Comparison of ENCODE assay signal across 27 mouse cellular contexts in genomic region chr2:178169983-178170382, GRCm38 (mm10). TPM values are rescaled to one million over a fixed set of nuclear protein-coding genes. Genes with fewer than 3 reads are reported as not detected.
DNase-seq lines count a peak whose midpoint lies in the region; ATAC-seq and TF ChIP-seq lines count a peak whose summit lies in the region.
"Had no signal": no experiment of that assay in that cellular context is flagged by ENCODE, and none has a peak within 500 bp of the region (broad histone marks: within the 10 kb centered on the region; RNA-seq: fewer than 3 reads in every experiment).

No protein-coding gene starts in this region.

- H3K9ac ChIP-seq in midbrain, embryonic 14.5 days (replicated peaks; ENCODE audit: low read length) = no peak overlapping the region
- H3K9ac ChIP-seq in midbrain, postnatal 0 days (replicated peaks; ENCODE audit: low read length, poor library complexity, severe bottlenecking) = peak overlapping the region; percentile 33; the same call in 1 of the 2 replicates
- no peak overlapping the region for H3K9ac ChIP-seq in midbrain, embryonic 15.5 days
- H3K9ac ChIP-seq: embryonic facial prominence, embryonic 12.5 days; embryonic facial prominence, embryonic 15.5 days; forebrain, postnatal 0 days; hindbrain, embryonic 12.5 days; hindbrain, embryonic 15.5 days had no signal

- H3K4me2 ChIP-seq in midbrain, embryonic 14.5 days (ENCODE audit: low read length) = no peak overlapping the region
- H3K4me2 ChIP-seq in midbrain, postnatal 0 days (ENCODE audit: low read depth, low read length, poor library complexity, severe bottlenecking) = no peak overlapping the region
- no peak overlapping the region for H3K4me2 ChIP-seq in midbrain, embryonic 15.5 days
- H3K4me2 ChIP-seq: embryonic facial prominence, embryonic 12.5 days; embryonic facial prominence, embryonic 15.5 days; heart, embryonic 11.5 days; hindbrain, embryonic 12.5 days; hindbrain, embryonic 15.5 days had no signal

- H3K4me3 ChIP-seq in midbrain, embryonic 10.5 days = no peak overlapping the region
- no peak overlapping the region for H3K4me3 ChIP-seq in midbrain, embryonic 14.5 days (replicated peaks; ENCODE audit: low read depth, low read length)
- no peak overlapping the region for H3K4me3 ChIP-seq in midbrain, postnatal 0 days (ENCODE audit: low read depth, low read length)
- no peak overlapping the region for H3K4me3 ChIP-seq in midbrain, embryonic 15.5 days
- H3K4me3 ChIP-seq: embryonic facial prominence, embryonic 12.5 days; embryonic facial prominence, embryonic 15.5 days; gastrocnemius, adult 2 months; hindbrain, embryonic 12.5 days; hindbrain, embryonic 15.5 days had no signal

- no peaks in the 10 kb centered on the region for H3K27me3 ChIP-seq in midbrain, embryonic 10.5 days (ENCODE audit: low read depth, poor library complexity, severe bottlenecking)
- no peaks in the 10 kb centered on the region for H3K27me3 ChIP-seq in midbrain, embryonic 14.5 days (ENCODE audit: control insufficient read depth, insufficient read depth, low read length)
- no peaks in the 10 kb centered on the region for H3K27me3 ChIP-seq in midbrain, postnatal 0 days (ENCODE audit: insufficient read depth, low read length)
- no peaks in the 10 kb centered on the region for H3K27me3 ChIP-seq in midbrain, embryonic 15.5 days (replicated peaks)
- H3K27me3 ChIP-seq: embryonic facial prominence, embryonic 12.5 days; embryonic facial prominence, embryonic 15.5 days; hindbrain, embryonic 12.5 days; hindbrain, embryonic 15.5 days; Patski had no signal

- DNase-seq in midbrain, embryonic 10.5 days (ENCODE audit: low spot score) = peak; percentile 13
- DNase-seq in midbrain, embryonic 14.5 days = no peak
- DNase-seq in midbrain, postnatal 0 days (ENCODE audit: low spot score) = no peak
- peak; percentile 14 for DNase-seq in ZHBTc4 (ENCODE audit: low read depth, low spot score)
- no peak for DNase-seq in right cerebral cortex, postnatal 25 days
- DNase-seq in urinary bladder, postnatal 14 days (ENCODE audit: low spot score) = no peak
- DNase-seq: adrenal gland, adult 8-10 months; adrenal gland, postnatal 25 days; B cell, adult 2 months; cerebellum, adult 18-20 months; cerebellum, adult 9-10 months; cerebellum, postnatal 14 days; forebrain, postnatal 0 days; gastrocnemius, adult 2 months; gastrocnemius, postnatal 14 days; heart, adult 11 months had no signal

- WGBS in midbrain, embryonic 10.5 days = 46% methylated on average over 8 of the region's 8 CpGs
- 11% methylated on average over 8 of the region's 8 CpGs for WGBS in midbrain, embryonic 14.5 days
- WGBS in midbrain, postnatal 0 days = 29% methylated on average over 8 of the region's 8 CpGs
- WGBS in midbrain, embryonic 15.5 days = 22% methylated on average over 8 of the region's 8 CpGs

- H3K9me3 ChIP-seq in midbrain, embryonic 10.5 days (replicated peaks) = no peaks in the 10 kb centered on the region
- H3K9me3 ChIP-seq in midbrain, embryonic 14.5 days (ENCODE audit: control insufficient read depth, low read length) = no peaks in the 10 kb centered on the region
- H3K9me3 ChIP-seq in midbrain, postnatal 0 days (ENCODE audit: low read length) = no peaks in the 10 kb centered on the region
- H3K9me3 ChIP-seq in midbrain, embryonic 15.5 days = no peaks in the 10 kb centered on the region
- H3K9me3 ChIP-seq: embryonic facial prominence, embryonic 12.5 days; embryonic facial prominence, embryonic 15.5 days; hindbrain, embryonic 12.5 days; hindbrain, embryonic 15.5 days had no signal

- ATAC-seq in midbrain, embryonic 14.5 days (ENCODE audit: low FRiP score, low TSS enrichment) = no peak
- no peak for ATAC-seq in midbrain, postnatal 0 days (ENCODE audit: low FRiP score)
- no peak for ATAC-seq in midbrain, embryonic 15.5 days (replicated peaks)
- ATAC-seq: activated CD4-positive, CD25-positive, alpha-beta regulatory T cell, adult 4 months; forebrain, embryonic 14.5 days; forebrain, postnatal 0 days; Patski had no signal

- no peak for TF ChIP-seq CTCF in midbrain, postnatal 0 days (IDR thresholded peaks at IDR 0.05)

- no peak overlapping the region for H3K27ac ChIP-seq in midbrain, embryonic 10.5 days (replicated peaks)
- H3K27ac ChIP-seq in midbrain, embryonic 14.5 days (replicated peaks; ENCODE audit: low read depth, low read length) = no peak overlapping the region
- H3K27ac ChIP-seq in midbrain, postnatal 0 days (ENCODE audit: low read depth, low read length) = 0 out of 2 replicates have a peak overlapping the region, but pooled peaks have one; percentile 12
- H3K27ac ChIP-seq in midbrain, embryonic 15.5 days = no peak overlapping the region
- H3K27ac ChIP-seq: embryonic facial prominence, embryonic 12.5 days; embryonic facial prominence, embryonic 15.5 days; gastrocnemius, adult 2 months; hindbrain, embryonic 12.5 days; hindbrain, embryonic 15.5 days had no signal

- H3K4me1 ChIP-seq in midbrain, embryonic 10.5 days = peaks cover 23% of the 10 kb centered on the region
- H3K4me1 ChIP-seq in midbrain, embryonic 14.5 days (ENCODE audit: control insufficient read depth, insufficient read depth, low read length) = peaks cover 19% of the 10 kb centered on the region
- peaks cover 14% of the 10 kb centered on the region; the same call in 1 of the 2 replicates for H3K4me1 ChIP-seq in midbrain, postnatal 0 days (ENCODE audit: insufficient read depth, low read length)
- peaks cover 22% of the 10 kb centered on the region for H3K4me1 ChIP-seq in midbrain, embryonic 15.5 days
- H3K4me1 ChIP-seq: embryonic facial prominence, embryonic 12.5 days had no signal

- no peaks in the 10 kb centered on the region for H3K36me3 ChIP-seq in midbrain, embryonic 10.5 days
- H3K36me3 ChIP-seq in midbrain, embryonic 14.5 days (ENCODE audit: control insufficient read depth, insufficient read depth, low read length) = no peaks in the 10 kb centered on the region
- H3K36me3 ChIP-seq in midbrain, postnatal 0 days (ENCODE audit: insufficient read depth, low read length) = no peaks in the 10 kb centered on the region
- no peaks in the 10 kb centered on the region for H3K36me3 ChIP-seq in midbrain, embryonic 15.5 days (replicated peaks)
- H3K36me3 ChIP-seq: embryonic facial prominence, embryonic 12.5 days; embryonic facial prominence, embryonic 15.5 days; G1E; hindbrain, embryonic 12.5 days; hindbrain, embryonic 15.5 days had no signal

RNA-seq across cellular contexts. Expression of gene Phactr3, which starts 51.2 kb away (rescaled TPM):
- 5.8 and 6.7 TPM in 2 replicates for polyA plus RNA-seq in midbrain, embryonic 10.5 days (2016; fragmentation: Nextera tagmentation; extraction: Ambion mirVana)
- 62.5 and 79.2 TPM in 2 replicates for polyA plus RNA-seq in midbrain, embryonic 14.5 days (2014; fragmentation: Nextera tagmentation; extraction: Ambion mirVana)
- total RNA-seq in midbrain, postnatal 0 days (2014; rRNA removed) = 105 and 130 TPM in 2 replicates
- 94.2 and 96.5 TPM in 2 replicates for polyA plus RNA-seq in midbrain, postnatal 0 days (2015; fragmentation: Nextera tagmentation; extraction: Ambion mirVana)
- polyA plus RNA-seq in midbrain, embryonic 15.5 days (2015; fragmentation: Nextera tagmentation; extraction: Ambion mirVana) = 66.3 and 67.1 TPM in 2 replicates
- total RNA-seq: hematopoietic stem cell, adult 5-6 weeks had no signal
- polyA plus RNA-seq: G1E, Patski had no signal

Comparison
In these comparisons a context has a peak if more than half of its experiments do, and no peak if none do; other contexts are left out.
1. DNase-seq: peak in midbrain, embryonic 10.5 days (single experiment) and ZHBTc4 (single experiment); none in midbrain, embryonic 14.5 days (single experiment), midbrain, postnatal 0 days (single experiment), right cerebral cortex, postnatal 25 days (single experiment) and urinary bladder, postnatal 14 days (single experiment).